8 mouse cellular contexts compared by ENCODE assay signal in the genomic region with DNA sequence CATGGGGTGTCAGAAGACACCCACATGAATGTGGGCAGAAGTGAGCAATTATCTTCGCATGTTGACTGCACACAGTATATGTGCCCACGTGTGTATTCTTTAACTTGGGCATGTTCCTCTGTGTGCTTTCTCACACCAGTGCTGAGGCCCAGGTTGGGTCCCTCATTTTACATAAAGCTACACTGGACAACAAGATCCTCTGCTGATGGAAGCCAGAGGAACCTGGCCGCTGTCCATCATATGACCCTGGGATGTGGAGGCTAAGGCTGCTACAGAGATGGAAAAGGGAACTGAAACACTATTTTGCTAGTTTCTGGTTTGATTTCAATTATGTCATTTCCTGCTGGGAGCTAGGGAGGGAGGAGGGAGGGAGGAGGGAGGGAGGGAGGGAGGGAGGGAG.
DNase-seq lines count a peak whose midpoint lies in the region; ATAC-seq and TF ChIP-seq lines count a peak whose summit lies in the region.
"Had no signal": no experiment of that assay in that cellular context is flagged by ENCODE, and none has a peak within 500 bp of the region (broad histone marks: within the 10 kb centered on the region; RNA-seq: fewer than 3 reads in every experiment).

No protein-coding gene starts in this region.

- H3K4me1 ChIP-seq in kidney, embryonic 16.5 days (ENCODE audit: insufficient read depth, low read length): peaks cover 85% of the 10 kb centered on the region
- H3K4me1 ChIP-seq in bone marrow macrophage, adult 2 months (ENCODE audit: control insufficient read depth, insufficient read depth, low read length): peaks cover 46% of the 10 kb centered on the region

- no peak overlapping the region for H3K4me2 ChIP-seq in kidney, embryonic 16.5 days (replicated peaks; ENCODE audit: low read depth, low read length)

- ATAC-seq in kidney, embryonic 16.5 days (ENCODE audit: low FRiP score, low TSS enrichment): no peak
- ATAC-seq in granulocyte monocyte progenitor cell, adult 5-6 weeks (replicated peaks; ENCODE audit: poor library complexity, severe bottlenecking): peak; percentile 61
- ATAC-seq in megakaryocyte progenitor cell, adult 5-6 weeks (replicated peaks; ENCODE audit: poor library complexity): peak; percentile 33

- DNase-seq in kidney, adult 11 months: no peak
- no peak for DNase-seq in urinary bladder, postnatal 10 days (ENCODE audit: low spot score)
- DNase-seq in cerebellum, postnatal 10 days: no peak

- TF ChIP-seq CTCF in bone marrow macrophage, adult 2 months (IDR thresholded peaks at IDR 0.05; ENCODE audit: low read depth, low read length): no peak

- H3K27me3 ChIP-seq in kidney, embryonic 16.5 days (ENCODE audit: insufficient read depth, low read length): no peaks in the 10 kb centered on the region

- 92% methylated on average over 3 of the region's 3 CpGs for WGBS in kidney, embryonic 16.5 days

- no peak overlapping the region for H3K4me3 ChIP-seq in kidney, embryonic 16.5 days (ENCODE audit: low read length)
- no peak overlapping the region for H3K4me3 ChIP-seq in bone marrow macrophage, adult 2 months (ENCODE audit: insufficient read depth, low read length)
- H3K4me3 ChIP-seq: myocyte had no signal

- TF ChIP-seq POLR2A in bone marrow macrophage, adult 2 months (IDR thresholded peaks at IDR 0.05; ENCODE audit: borderline replicate concordance, low read depth, low read length): no peak

- no peak overlapping the region for H3K9ac ChIP-seq in kidney, embryonic 16.5 days (replicated peaks; ENCODE audit: low read length)

- H3K9me3 ChIP-seq in kidney, embryonic 16.5 days (ENCODE audit: low read length): no peaks in the 10 kb centered on the region

- H3K27ac ChIP-seq in kidney, embryonic 16.5 days (ENCODE audit: low read length): peak overlapping the region; percentile 70
- H3K27ac ChIP-seq in bone marrow macrophage, adult 2 months (ENCODE audit: insufficient read depth, low read depth, low read length): peak overlapping the region; percentile 61

- no peaks in the 10 kb centered on the region for H3K36me3 ChIP-seq in kidney, embryonic 16.5 days (ENCODE audit: insufficient read depth, low read length)
